Mouse (Mus musculus) MEL (cell line): ENCODE data around the gene Nup93.
A peak's percentile ranks its signal among the peaks of the same experiment; 100 is the strongest.

Source experiments
- BHLHE40 ChIP-seq: IDR thresholded peaks from 2 replicates; pipeline ENCODE4 v1.6.1; 2012; ENCODE audit warnings: low read depth, mild to moderate bottlenecking, inconsistent platforms, low read length, improper control_type of control experiment, borderline replicate concordance
- CTCF ChIP-seq, 3 experiments: IDR thresholded peaks in 2 of 3; conservative IDR thresholded peaks in 1 of 3; 2 replicates each; pipeline ENCODE4 v1.5.1; 2011 to 2012; ENCODE audit warnings: low read length in 3 of 3, low read depth in 2 of 3, mild to moderate bottlenecking in 2 of 3, improper control_type of control experiment in 1 of 3, inconsistent platforms in 1 of 3, mixed read lengths in 1 of 3, moderate library complexity in 1 of 3; ENCODE audit not compliant: control insufficient read depth in 1 of 3, insufficient read depth in 1 of 3, poor library complexity in 1 of 3, severe bottlenecking in 1 of 3
- EP300 ChIP-seq, 2 experiments: IDR thresholded peaks; 2 replicates each; pipeline ENCODE4 v1.6.1; 2011; ENCODE audit warnings: improper control_type of control experiment in 2 of 2, low read length in 2 of 2, low read depth in 1 of 2, mild to moderate bottlenecking in 1 of 2
- MAZ ChIP-seq: IDR thresholded peaks from 2 replicates; pipeline ENCODE4 v1.6.1; 2012; ENCODE audit warnings: low read depth, mild to moderate bottlenecking, inconsistent platforms, low read length, improper control_type of control experiment
- MEF2A ChIP-seq: IDR thresholded peaks from 2 replicates; pipeline ENCODE4 v1.6.1; 2014; ENCODE audit warnings: low read depth, mild to moderate bottlenecking, inconsistent platforms, low read length, improper control_type of control experiment; ENCODE audit not compliant: poor library complexity, insufficient replicate concordance, severe bottlenecking; ENCODE audit errors: extremely low read depth
- USF2 ChIP-seq, 2 experiments: IDR thresholded peaks; 2 replicates each; pipeline ENCODE4 v1.6.1; 2011 to 2012; ENCODE audit warnings: improper control_type of control experiment in 2 of 2, low read length in 2 of 2, borderline replicate concordance in 1 of 2, inconsistent platforms in 1 of 2, low read depth in 1 of 2, mild to moderate bottlenecking in 1 of 2; ENCODE audit not compliant: insufficient read depth in 1 of 2
- ZKSCAN1 ChIP-seq: IDR thresholded peaks from 2 replicates; pipeline ENCODE4 v1.6.1; 2012; ENCODE audit warnings: low read depth, mild to moderate bottlenecking, inconsistent platforms, low read length, improper control_type of control experiment, moderate library complexity

- TF ChIP-seq BHLHE40 (no peak), MEF2A (no peak), USF2 (IDR thresholded peaks at IDR 0.05; ENCODE audit: borderline replicate concordance in 1 of 2, insufficient read depth in 1 of 2, low read depth in 1 of 2, low read length in 2 of 2) (no peak), CTCF (IDR thresholded peaks at IDR 0.05 in 2 of 3, conservative IDR thresholded peaks at IDR 0.05 in 1 of 3; ENCODE audit: control insufficient read depth in 1 of 3, insufficient read depth in 1 of 3, low read depth in 2 of 3, low read length in 3 of 3, poor library complexity in 1 of 3, severe bottlenecking in 1 of 3) (peak; percentile 87 to 94 (median 87)), MAZ (no peak), EP300 (IDR thresholded peaks at IDR 0.05; ENCODE audit: low read depth in 1 of 2, low read length in 2 of 2) (no peak), ZKSCAN1 (no peak)
Measured at GRCm38 (mm10) chr8:94343290-94343689, 128.9 kb downstream of the Nup93 start.
